Mouse (Mus musculus) liver, postnatal 0 days (tissue): ENCODE results near the gene Klhl12.

ENCODE experiments used
- CTCF ChIP-seq: sonication (generic); IDR thresholded peaks from 2 replicates; pipeline ENCODE4 v1.5.1; 2016; ENCODE audit warnings: antibody characterized with exemption, low read depth
- EP300 ChIP-seq: IDR thresholded peaks from 2 replicates; pipeline ENCODE4 v1.6.1; 2016; ENCODE audit warnings: antibody characterized with exemption, low read depth, mild to moderate bottlenecking

GRCm38 (mm10) chr1:134408080-134408479 is 47.3 kb upstream of the Klhl12 start:
- TF ChIP-seq CTCF: no peak
- no peak for TF ChIP-seq EP300
